Mouse (Mus musculus) neural tube, embryonic 11.5 days (tissue): Measurements from ENCODE around the gene Micall2. TPM values are rescaled to one million over a fixed set of nuclear protein-coding genes. Genes with fewer than 3 reads are reported as not detected.
A peak's percentile ranks its signal among the peaks of the same experiment; 100 is the strongest.

ENCODE experiments used
- ATAC-seq: fragments of 200-750 bp; cut with Nextera tagmentation; 2 replicates; pipeline ENCODE4 v1.8.0; 2017; ENCODE audit warnings: moderate number of reproducible peaks, mild to moderate bottlenecking, moderate TSS enrichment, moderate library complexity; ENCODE audit not compliant: insufficient read depth, low FRiP score, low TSS enrichment
- DNase-seq: peaks from one replicate; pipeline ENCODE4 v3.0.0-alpha.2; 2015; ENCODE audit warnings: low spot score
- H3K27ac ChIP-seq: fragments of 300-500 bp; sonication (generic); 2 replicates; pipeline ENCODE4 v1.5.1; 2014; ENCODE audit warnings: low read depth, mild to moderate bottlenecking, low read length
- H3K27me3 ChIP-seq: fragments of 300-500 bp; sonication (generic); 2 replicates; pipeline ENCODE4 v1.6.1; 2014; ENCODE audit warnings: mild to moderate bottlenecking, low read length, mixed read lengths; ENCODE audit not compliant: control insufficient read depth, insufficient read depth
- H3K36me3 ChIP-seq: fragments of 300-500 bp; sonication (generic); 2 replicates; pipeline ENCODE4 v1.6.1; 2014; ENCODE audit warnings: mild to moderate bottlenecking, low read length, moderate library complexity, mixed read lengths; ENCODE audit not compliant: control insufficient read depth, insufficient read depth
- H3K4me1 ChIP-seq: fragments of 300-500 bp; sonication (generic); 2 replicates; pipeline ENCODE4 v1.6.1; 2014; ENCODE audit warnings: low read length, mixed read lengths; ENCODE audit not compliant: control insufficient read depth, insufficient read depth
- H3K4me2 ChIP-seq: fragments of 300-500 bp; sonication (generic); 2 replicates; pipeline ENCODE4 v1.6.1; 2014; ENCODE audit warnings: low read depth, mild to moderate bottlenecking, moderate library complexity
- H3K4me3 ChIP-seq: fragments of 300-500 bp; sonication (generic); 2 replicates; pipeline ENCODE4 v1.5.1; 2014; ENCODE audit warnings: low read depth, low read length
- H3K9ac ChIP-seq: fragments of 300-500 bp; sonication (generic); 2 replicates; pipeline ENCODE4 v1.6.1; 2014; ENCODE audit warnings: mild to moderate bottlenecking, low read length
- H3K9me3 ChIP-seq: fragments of 300-500 bp; sonication (generic); 2 replicates; pipeline ENCODE4 v1.6.1; 2016; ENCODE audit warnings: low read length; ENCODE audit not compliant: control insufficient read depth
- WGBS: fragments of 180-500 bp; shearing (Covaris S2); extraction: QIAGEN DNeasy Blood & Tissue Kit; methylation state at CpG from one replicate; pipeline ENCODE4 v1.1.7; 2014; 5-methylcytosine and 5-hydroxymethylcytosine counted together
- polyA plus RNA-seq: library from polyadenylated mRNA; unstranded; fragments of >200 nt; fragmentation: Nextera tagmentation; extraction: Ambion mirVana; gene quantifications from 2 replicates; pipeline ENCODE4 v1.2.1, GENCODE M21; 2014

Micall2 gene
- polyA plus RNA-seq, 1 experiment from 2014 or later, result 7.1 TPM

DNA sequence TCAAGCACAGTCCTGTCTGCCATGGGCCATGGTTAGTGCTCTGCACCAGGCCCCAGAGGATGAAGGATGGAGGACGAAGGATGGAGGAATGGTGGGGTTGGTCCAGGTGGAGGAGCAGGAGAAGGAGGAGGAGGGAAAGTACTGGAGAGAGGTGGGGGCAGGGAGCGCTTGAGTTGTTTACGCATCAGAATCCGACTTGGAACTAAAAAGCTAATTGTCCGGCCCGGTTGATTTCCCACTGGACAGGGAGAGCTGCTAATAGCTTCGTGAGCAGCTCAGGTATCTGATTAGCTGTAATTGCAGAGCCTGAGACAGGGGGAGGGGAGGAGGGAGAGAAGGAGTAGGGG lies 53.5 kb downstream of the Micall2 start:
- DNase-seq (no peak), ATAC-seq (no peak; the same call in 1 of the 2 replicates)
- WGBS, result under 1% methylated on average over 7 of the region's 7 CpGs
- Histone ChIP-seq H3K9ac (no peak overlapping the region), H3K36me3 (no peaks in the 10 kb centered on the region), H3K27me3 (peaks cover 36% of the 10 kb centered on the region), H3K27ac (no peak overlapping the region), H3K9me3 (no peaks in the 10 kb centered on the region), H3K4me2 (no peak overlapping the region), H3K4me1 (peaks cover 6% of the 10 kb centered on the region), H3K4me3 (no peak overlapping the region)

GRCm38 (mm10) chr5:139681832-139682630 lies 54.1 kb downstream of the Micall2 start:
- no peak overlapping the region for H3K9ac ChIP-seq
- DNase-seq (peak; percentile 57), ATAC-seq (no peak)
- peaks cover 6% of the 10 kb centered on the region for H3K4me1 ChIP-seq
- 6% methylated on average over 20 of the region's 20 CpGs for WGBS
- no peaks in the 10 kb centered on the region for H3K36me3 ChIP-seq
- no peak overlapping the region for H3K4me3 ChIP-seq
- no peaks in the 10 kb centered on the region for H3K9me3 ChIP-seq
- peaks cover 36% of the 10 kb centered on the region for H3K27me3 ChIP-seq
- no peak overlapping the region for H3K4me2 ChIP-seq
- H3K27ac ChIP-seq, result no peak overlapping the region

DNA sequence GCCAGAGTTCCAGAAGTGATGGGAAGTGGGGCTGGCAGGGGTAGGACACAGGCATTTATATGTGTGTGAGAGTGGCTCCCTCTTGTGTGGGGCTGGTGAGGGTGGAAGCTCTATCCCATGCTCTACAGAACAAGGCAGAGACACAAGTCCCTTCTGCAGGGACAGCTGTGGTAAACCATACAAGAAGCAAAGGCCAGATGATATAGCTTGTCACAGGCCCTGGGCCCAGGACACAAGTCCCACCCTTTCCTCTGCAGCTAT lies 60.5 kb downstream of the Micall2 start:
- Histone ChIP-seq H3K27ac (no peak overlapping the region), H3K4me1 (no peaks in the 10 kb centered on the region), H3K9me3 (no peaks in the 10 kb centered on the region), H3K4me2 (no peak overlapping the region), H3K36me3 (no peaks in the 10 kb centered on the region), H3K9ac (no peak overlapping the region), H3K27me3 (peaks cover 39% of the 10 kb centered on the region), H3K4me3 (no peak overlapping the region)
- DNase-seq, result no peak
- ATAC-seq, result no peak

GRCm38 (mm10) chr5:139674940-139675706 lies 61.0 kb downstream of the Micall2 start:
- Histone ChIP-seq H3K9ac (no peak overlapping the region), H3K9me3 (no peaks in the 10 kb centered on the region), H3K4me3 (no peak overlapping the region), H3K36me3 (no peaks in the 10 kb centered on the region), H3K4me2 (no peak overlapping the region), H3K4me1 (no peaks in the 10 kb centered on the region), H3K27me3 (peaks cover 43% of the 10 kb centered on the region), H3K27ac (no peak overlapping the region)
- DNase-seq (no peak), ATAC-seq (no peak)
- WGBS, result 38% methylated on average over 13 of the region's 13 CpGs

DNA sequence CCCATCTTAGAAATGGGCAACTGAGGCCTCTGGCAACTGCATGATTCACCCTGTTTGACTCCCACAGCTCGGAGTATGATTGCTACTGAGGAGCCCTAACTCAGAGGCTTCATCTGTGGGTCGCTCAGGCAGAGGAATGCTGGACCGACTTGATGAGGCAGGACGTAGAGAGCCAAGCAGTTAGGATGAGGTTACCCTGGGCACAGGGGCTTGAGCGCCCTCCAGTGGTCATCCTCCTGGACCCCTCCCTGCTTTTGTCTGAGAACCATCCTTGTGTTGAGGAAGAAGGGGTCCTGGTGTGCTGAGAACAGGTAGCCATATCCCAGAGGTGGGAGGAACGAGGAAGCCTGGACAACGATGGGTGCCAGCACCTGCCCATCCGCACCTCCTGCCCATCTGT lies 66.8 kb downstream of the Micall2 start:
- no peak overlapping the region for H3K4me2 ChIP-seq
- H3K9ac ChIP-seq, result no peak overlapping the region
- peaks cover 6% of the 10 kb centered on the region for H3K4me1 ChIP-seq
- no peaks in the 10 kb centered on the region for H3K36me3 ChIP-seq
- H3K4me3 ChIP-seq, result no peak overlapping the region
- peaks cover 60% of the 10 kb centered on the region for H3K27me3 ChIP-seq
- DNase-seq, result peak; percentile 68
- 9% methylated on average over 8 of the region's 8 CpGs for whole genome bisulfite sequencing
- H3K27ac ChIP-seq, result no peak overlapping the region
- ATAC-seq, result no peak
- H3K9me3 ChIP-seq, result no peaks in the 10 kb centered on the region

DNA sequence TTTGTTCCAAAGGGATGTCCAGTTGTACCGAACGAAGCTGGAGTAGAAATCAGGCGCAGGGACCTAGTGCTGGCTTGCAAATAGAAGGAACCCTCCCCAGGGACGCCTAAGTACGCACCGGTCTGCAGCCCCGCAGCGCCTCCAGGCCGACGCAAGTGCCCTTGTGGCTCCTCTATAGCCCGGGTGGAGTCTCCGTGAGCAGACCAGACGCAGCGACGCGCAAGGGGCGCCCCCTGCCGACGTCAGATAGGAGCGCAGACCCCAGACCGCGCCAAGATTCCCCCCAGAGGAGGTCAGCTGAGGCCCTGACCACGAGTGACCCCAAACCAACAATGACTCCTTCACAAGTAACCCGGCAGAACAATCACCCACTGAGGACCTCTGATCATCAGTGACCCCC lies 67.6 kb downstream of the Micall2 start:
- Histone ChIP-seq H3K4me2 (no peak overlapping the region), H3K4me3 (no peak overlapping the region), H3K4me1 (peaks cover 6% of the 10 kb centered on the region), H3K36me3 (no peaks in the 10 kb centered on the region), H3K9ac (0 out of 2 replicates have a peak overlapping the region, but pooled peaks have one; percentile 11), H3K9me3 (no peaks in the 10 kb centered on the region), H3K27me3 (peaks cover 53% of the 10 kb centered on the region), H3K27ac (no peak overlapping the region)
- WGBS, result 0% methylated on average over 24 of the region's 24 CpGs
- DNase-seq (peak; percentile 85), ATAC-seq (peak; percentile 52)

GRCm38 (mm10) chr5:139666496-139666895 lies 69.6 kb downstream of the Micall2 start:
- H3K9ac ChIP-seq, result no peak overlapping the region
- peaks cover 6% of the 10 kb centered on the region for H3K4me1 ChIP-seq
- WGBS, result 31% methylated on average over 2 of the region's 2 CpGs
- no peak overlapping the region for H3K27ac ChIP-seq
- DNase-seq, result no peak
- no peak for ATAC-seq
- H3K36me3 ChIP-seq, result no peaks in the 10 kb centered on the region
- H3K27me3 ChIP-seq, result peaks cover 40% of the 10 kb centered on the region
- H3K4me2 ChIP-seq, result no peak overlapping the region
- no peak overlapping the region for H3K4me3 ChIP-seq
- H3K9me3 ChIP-seq, result no peaks in the 10 kb centered on the region

GRCm38 (mm10) chr5:139665375-139665774 lies 70.8 kb downstream of the Micall2 start:
- Histone ChIP-seq H3K9ac (no peak overlapping the region), H3K36me3 (no peaks in the 10 kb centered on the region), H3K9me3 (no peaks in the 10 kb centered on the region), H3K27ac (no peak overlapping the region), H3K4me2 (no peak overlapping the region), H3K27me3 (peaks cover 42% of the 10 kb centered on the region), H3K4me3 (no peak overlapping the region), H3K4me1 (peaks cover 6% of the 10 kb centered on the region)
- ATAC-seq (no peak), DNase-seq (no peak)
- WGBS, result 65% methylated on average over 3 of the region's 3 CpGs

- ATAC-seq, result no peak
Observed at GRCm38 (mm10) chr5:139661713-139662112, 74.4 kb downstream of the Micall2 start.

More at GRCm38 (mm10) chr5:139661713-139662112, 74.4 kb downstream of the Micall2 start:
- Histone ChIP-seq H3K27ac (no peak overlapping the region), H3K4me2 (no peak overlapping the region), H3K4me3 (no peak overlapping the region), H3K9me3 (no peaks in the 10 kb centered on the region), H3K36me3 (no peaks in the 10 kb centered on the region), H3K9ac (no peak overlapping the region), H3K4me1 (peaks cover 5% of the 10 kb centered on the region), H3K27me3 (peaks cover 44% of the 10 kb centered on the region)
- WGBS, result 71% methylated on average over 7 of the region's 8 CpGs
- DNase-seq, result no peak
